24 mouse cellular contexts compared by ENCODE assay signal in genomic region chr12:81596547-81597262, GRCm38 (mm10). TPM values are rescaled to one million over a fixed set of nuclear protein-coding genes. Genes with fewer than 3 reads are reported as not detected.
DNase-seq lines count a peak whose midpoint lies in the region; ATAC-seq lines count a peak whose summit lies in the region.
"Had no signal": no experiment of that assay in that cellular context is flagged by ENCODE, and none has a peak within 500 bp of the region (broad histone marks: within the 10 kb centered on the region; RNA-seq: fewer than 3 reads in every experiment).

No protein-coding gene starts in this region.

- no peak overlapping the region for H3K4me3 ChIP-seq in heart, embryonic 13.5 days
- H3K4me3 ChIP-seq in liver, embryonic 13.5 days (replicated peaks): no peak overlapping the region
- H3K4me3 ChIP-seq in embryonic facial prominence, embryonic 10.5 days: no peak overlapping the region
- H3K4me3 ChIP-seq in hindbrain, embryonic 16.5 days (ENCODE audit: low read length): no peak overlapping the region
- H3K4me3 ChIP-seq: kidney, embryonic 15.5 days; limb, embryonic 12.5 days; lung, embryonic 15.5 days had no signal

- H3K36me3 ChIP-seq in heart, embryonic 13.5 days: no peaks in the 10 kb centered on the region
- H3K36me3 ChIP-seq in liver, embryonic 13.5 days: no peaks in the 10 kb centered on the region
- no peaks in the 10 kb centered on the region for H3K36me3 ChIP-seq in embryonic facial prominence, embryonic 10.5 days (replicated peaks)
- no peaks in the 10 kb centered on the region for H3K36me3 ChIP-seq in hindbrain, embryonic 16.5 days (ENCODE audit: control insufficient read depth, insufficient read depth, low read length)
- H3K36me3 ChIP-seq: kidney, embryonic 15.5 days; limb, embryonic 12.5 days; lung, embryonic 15.5 days had no signal

- WGBS in heart, embryonic 13.5 days: 50% methylated on average over 8 of the region's 8 CpGs
- WGBS in liver, embryonic 13.5 days (ENCODE audit: insufficient replicate concordance): 26% methylated on average over 8 of the region's 8 CpGs
- WGBS in embryonic facial prominence, embryonic 10.5 days: 80% methylated on average over 8 of the region's 8 CpGs
- WGBS in hindbrain, embryonic 16.5 days: 80% methylated on average over 8 of the region's 8 CpGs

- no peaks in the 10 kb centered on the region for H3K9me3 ChIP-seq in heart, embryonic 13.5 days
- H3K9me3 ChIP-seq in liver, embryonic 13.5 days (replicated peaks): no peaks in the 10 kb centered on the region
- no peaks in the 10 kb centered on the region for H3K9me3 ChIP-seq in embryonic facial prominence, embryonic 10.5 days
- no peaks in the 10 kb centered on the region for H3K9me3 ChIP-seq in hindbrain, embryonic 16.5 days (ENCODE audit: control insufficient read depth, low read length)
- H3K9me3 ChIP-seq: kidney, embryonic 15.5 days; limb, embryonic 12.5 days; lung, embryonic 15.5 days had no signal

- no peak for ATAC-seq in heart, embryonic 13.5 days (ENCODE audit: extremely low read depth, insufficient number of reproducible peaks, low FRiP score, low TSS enrichment)
- 0 out of 2 replicates have a peak, but pooled peaks have one; percentile 26 for ATAC-seq in erythroblast, adult 5-6 weeks (replicated peaks; ENCODE audit: low FRiP score, poor library complexity, severe bottlenecking)
- ATAC-seq in liver, embryonic 13.5 days (ENCODE audit: low read depth): peak; percentile 68
- ATAC-seq in hindbrain, embryonic 16.5 days: no peak
- ATAC-seq: activated CD4-positive, CD25-positive, alpha-beta regulatory T cell, adult 4 months; forebrain, embryonic 14.5 days; intestine, postnatal 0 days had no signal

- peaks cover 18% of the 10 kb centered on the region for H3K27me3 ChIP-seq in heart, embryonic 13.5 days (replicated peaks)
- peaks cover 17% of the 10 kb centered on the region for H3K27me3 ChIP-seq in liver, embryonic 13.5 days
- H3K27me3 ChIP-seq in embryonic facial prominence, embryonic 10.5 days (replicated peaks; ENCODE audit: low read depth, poor library complexity, severe bottlenecking): no peaks in the 10 kb centered on the region
- H3K27me3 ChIP-seq in hindbrain, embryonic 16.5 days (replicated peaks; ENCODE audit: control insufficient read depth, insufficient read depth, low read length): peaks cover 6% of the 10 kb centered on the region; the same call in 1 of the 2 replicates
- H3K27me3 ChIP-seq: limb, embryonic 12.5 days; lung, embryonic 15.5 days had no signal

- peaks cover 8% of the 10 kb centered on the region for H3K4me1 ChIP-seq in heart, embryonic 13.5 days
- peaks cover 29% of the 10 kb centered on the region for H3K4me1 ChIP-seq in liver, embryonic 13.5 days (replicated peaks)
- H3K4me1 ChIP-seq in embryonic facial prominence, embryonic 10.5 days: peaks cover 7% of the 10 kb centered on the region; the same call in 1 of the 2 replicates
- H3K4me1 ChIP-seq in hindbrain, embryonic 16.5 days (ENCODE audit: control insufficient read depth, insufficient read depth, low read depth, low read length): peaks cover 6% of the 10 kb centered on the region; the same call in 1 of the 2 replicates

- no peak overlapping the region for H3K4me2 ChIP-seq in heart, embryonic 13.5 days
- peak overlapping the region; percentile 45 for H3K4me2 ChIP-seq in liver, embryonic 13.5 days
- no peak overlapping the region for H3K4me2 ChIP-seq in hindbrain, embryonic 16.5 days (ENCODE audit: low read length)
- H3K4me2 ChIP-seq: hindbrain, embryonic 14.5 days; kidney, embryonic 15.5 days; limb, embryonic 12.5 days; lung, embryonic 15.5 days; midbrain, embryonic 11.5 days had no signal

- no peak for DNase-seq in heart, postnatal 4 days
- DNase-seq in liver, embryonic 13.5 days: peak; percentile 48
- no peak for DNase-seq in embryonic facial prominence, embryonic 10.5 days (ENCODE audit: low spot score)
- DNase-seq in thymus, adult 18-20 months: no peak
- DNase-seq: adrenal gland, postnatal 25 days; B cell, adult 2 months; cerebellum, adult 2 months; cerebellum, postnatal 36 days; gastrocnemius, postnatal 14 days; heart, postnatal 14 days; lung, postnatal 4 days; thymus, postnatal 4 days had no signal

- peak overlapping the region; percentile 1; the same call in 1 of the 2 replicates for H3K27ac ChIP-seq in heart, embryonic 13.5 days (replicated peaks)
- peak overlapping the region; percentile 93 for H3K27ac ChIP-seq in liver, embryonic 13.5 days
- H3K27ac ChIP-seq in embryonic facial prominence, embryonic 10.5 days (replicated peaks): no peak overlapping the region
- no peak overlapping the region for H3K27ac ChIP-seq in hindbrain, embryonic 16.5 days (ENCODE audit: low read depth, low read length)
- H3K27ac ChIP-seq: hindbrain, embryonic 14.5 days; kidney, embryonic 15.5 days; limb, embryonic 12.5 days; lung, embryonic 15.5 days had no signal

- H3K9ac ChIP-seq in heart, embryonic 13.5 days: no peak overlapping the region
- peak overlapping the region; percentile 33 for H3K9ac ChIP-seq in liver, embryonic 13.5 days
- no peak overlapping the region for H3K9ac ChIP-seq in hindbrain, embryonic 16.5 days (ENCODE audit: low read depth, low read length)
- H3K9ac ChIP-seq: hindbrain, embryonic 14.5 days; kidney, embryonic 15.5 days; limb, embryonic 12.5 days; lung, embryonic 15.5 days had no signal

RNA-seq across cellular contexts. Expression of gene Med6, which starts 1.9 kb away (rescaled TPM):
- 54.3 and 55.2 TPM in 2 replicates for polyA plus RNA-seq in heart, embryonic 13.5 days (2015; fragmentation: Nextera tagmentation; extraction: Ambion mirVana)
- total RNA-seq in heart, postnatal 4 days (2021): 10 to 100 TPM; 24.4 to 26.7 TPM
- 1.9 and 18.6 TPM in 2 replicates for total RNA-seq in erythroblast, adult 5-6 weeks (2015; ENCODE audit: low replicate concordance)
- 31.6 and 48.1 TPM in 2 replicates for total RNA-seq in erythroblast, adult 5-6 weeks (2017; ENCODE audit: low replicate concordance)
- polyA plus RNA-seq in liver, embryonic 13.5 days (2015; fragmentation: Nextera tagmentation; extraction: Ambion mirVana): 43.2 and 46.9 TPM in 2 replicates
- polyA plus RNA-seq in embryonic facial prominence, embryonic 10.5 days (2016; fragmentation: Nextera tagmentation; extraction: Ambion mirVana): 88.4 and 90.9 TPM in 2 replicates
- polyA plus RNA-seq in hindbrain, embryonic 16.5 days (2015; fragmentation: Nextera tagmentation; extraction: Ambion mirVana): 38.1 and 40.2 TPM in 2 replicates

RNA-seq across cellular contexts. Expression of gene Adam21, which starts 28.4 kb away (rescaled TPM):
- 0.11 and 0.19 TPM in 2 replicates for polyA plus RNA-seq in heart, embryonic 13.5 days (2015; fragmentation: Nextera tagmentation; extraction: Ambion mirVana)
- total RNA-seq in heart, postnatal 4 days (2021): under 1 TPM in 1 of 2 experiments, not detected in 1; 0.14 TPM
- total RNA-seq in erythroblast, adult 5-6 weeks (2015; ENCODE audit: low replicate concordance): not detected in 2 replicates
- 0.26 TPM in 1 of 2 replicates, not detected in the other for total RNA-seq in erythroblast, adult 5-6 weeks (2017; ENCODE audit: low replicate concordance)
- polyA plus RNA-seq in liver, embryonic 13.5 days (2015; fragmentation: Nextera tagmentation; extraction: Ambion mirVana): not detected in 2 replicates
- 0.36 and 0.41 TPM in 2 replicates for polyA plus RNA-seq in embryonic facial prominence, embryonic 10.5 days (2016; fragmentation: Nextera tagmentation; extraction: Ambion mirVana)
- polyA plus RNA-seq in hindbrain, embryonic 16.5 days (2015; fragmentation: Nextera tagmentation; extraction: Ambion mirVana): 0.88 and 0.95 TPM in 2 replicates
- total RNA-seq: gastrocnemius, postnatal 14 days; heart, postnatal 14 days; monocyte, adult 5-6 weeks had no signal
- polyA plus RNA-seq: activated CD4-positive, CD25-positive, alpha-beta regulatory T cell, adult 4 months; intestine, postnatal 0 days had no signal

RNA-seq across cellular contexts. Expression of gene Ttc9, which starts 34.3 kb away (rescaled TPM):
- polyA plus RNA-seq in heart, embryonic 13.5 days (2015; fragmentation: Nextera tagmentation; extraction: Ambion mirVana): 3.9 and 5.1 TPM in 2 replicates
- 1 to 10 TPM; 9.1 to 9.8 TPM for total RNA-seq in heart, postnatal 4 days (2021)
- not detected in 2 replicates for total RNA-seq in erythroblast, adult 5-6 weeks (2015; ENCODE audit: low replicate concordance)
- total RNA-seq in erythroblast, adult 5-6 weeks (2017; ENCODE audit: low replicate concordance): not detected in 2 replicates
- 0.02 and 0.05 TPM in 2 replicates for polyA plus RNA-seq in liver, embryonic 13.5 days (2015; fragmentation: Nextera tagmentation; extraction: Ambion mirVana)
- 1.2 and 1.6 TPM in 2 replicates for polyA plus RNA-seq in embryonic facial prominence, embryonic 10.5 days (2016; fragmentation: Nextera tagmentation; extraction: Ambion mirVana)
- 19.3 TPM in 2 replicates for polyA plus RNA-seq in hindbrain, embryonic 16.5 days (2015; fragmentation: Nextera tagmentation; extraction: Ambion mirVana)
- total RNA-seq: monocyte, adult 5-6 weeks had no signal
- polyA plus RNA-seq: activated CD4-positive, CD25-positive, alpha-beta regulatory T cell, adult 4 months had no signal

Comparison
In these comparisons a context has a peak if more than half of its experiments do, and no peak if none do; other contexts are left out.
1. ATAC-seq: peak in erythroblast, adult 5-6 weeks (single experiment) and liver, embryonic 13.5 days (single experiment); none in heart, embryonic 13.5 days (single experiment) and hindbrain, embryonic 16.5 days (single experiment).
2. H3K27ac ChIP-seq: peak in heart, embryonic 13.5 days (single experiment) and liver, embryonic 13.5 days (single experiment); none in embryonic facial prominence, embryonic 10.5 days (single experiment) and hindbrain, embryonic 16.5 days (single experiment).